Mouse (Mus musculus): ENCODE results near the gene Aif1.

The Aif1 gene

DNA sequence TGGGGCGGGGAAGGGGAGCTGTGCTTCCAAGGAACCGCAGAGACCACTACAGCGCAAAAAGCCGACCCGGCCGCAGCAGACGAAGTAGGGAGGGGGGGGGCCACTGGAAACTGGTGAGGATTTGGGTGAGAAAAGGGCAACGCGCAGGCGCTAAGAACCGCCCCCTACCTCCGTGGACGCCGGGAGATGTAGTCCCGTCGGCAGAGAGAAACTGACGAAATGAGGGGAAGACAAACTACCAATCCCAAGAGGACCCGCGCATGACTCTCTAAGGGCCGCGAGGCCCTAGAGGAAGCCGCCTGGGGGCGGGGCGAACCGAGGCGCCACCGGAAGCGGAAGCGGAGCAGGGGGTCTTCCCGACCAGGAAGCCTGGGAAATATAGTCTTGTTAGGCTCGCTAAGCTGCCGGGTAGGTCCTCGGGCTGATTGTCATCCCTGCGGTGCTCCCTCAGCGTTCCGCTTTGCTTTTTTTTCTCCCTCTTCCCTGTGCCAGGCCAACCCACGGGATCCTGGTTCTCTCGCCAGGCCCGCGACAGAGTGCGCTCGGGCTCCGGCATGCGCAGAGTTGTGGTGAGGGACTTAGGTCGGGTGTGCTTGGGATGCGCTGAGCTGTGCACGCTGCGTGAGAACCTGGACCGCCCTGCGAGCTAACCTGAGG lies 54.6 kb downstream of the Aif1 start, which contains the start of gene Gpank1:
Gene Gpank1 (plus strand): TSS at position 313 of the 657 bp plus-strand sequence.
- peak; percentile 84 for DNase-seq (ENCODE audit: extremely low read depth, low read depth, low spot score)

Measured in fat pad, adult 2 months (tissue).